ENCODE assay signal across 8 mouse cellular contexts in the genomic region with DNA sequence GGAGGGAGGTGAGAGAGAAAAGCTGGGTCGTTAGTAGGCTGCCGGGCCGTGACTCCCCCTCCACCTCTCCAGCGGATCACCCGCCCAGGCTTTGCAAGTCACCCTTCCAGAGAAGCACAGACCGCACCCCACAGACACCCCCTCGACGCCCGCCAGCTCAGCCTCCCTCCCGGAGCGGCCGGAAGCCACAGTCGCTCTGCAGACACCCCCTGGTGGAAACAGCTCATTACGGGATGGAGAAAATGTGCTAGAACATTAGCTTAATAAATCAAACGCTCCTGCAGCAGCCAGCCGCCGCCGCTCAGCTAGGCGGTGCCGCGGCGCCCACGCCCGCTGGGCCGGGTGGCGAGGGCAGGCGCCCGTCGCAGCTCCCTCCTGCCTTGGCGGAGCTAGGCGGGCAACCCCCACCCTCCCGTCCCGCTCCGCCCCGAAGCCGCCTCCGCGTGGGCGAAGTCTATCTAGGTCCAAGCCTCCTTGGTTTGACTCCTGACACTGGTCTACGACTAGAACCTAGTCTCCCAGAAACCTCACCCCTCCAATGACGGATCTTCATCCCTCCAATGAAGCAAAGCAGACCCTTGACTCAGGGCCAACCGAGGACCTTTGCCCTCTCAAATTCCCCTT. TPM values are rescaled to one million over a fixed set of nuclear protein-coding genes. Genes with fewer than 3 reads are reported as not detected.
DNase-seq lines count a peak whose midpoint lies in the region; ATAC-seq and TF ChIP-seq lines count a peak whose summit lies in the region.

No protein-coding gene starts in this region.

- under 1% methylated on average over 42 of the region's 42 CpGs for WGBS in heart, embryonic 13.5 days
- under 1% methylated on average over 42 of the region's 42 CpGs for WGBS in kidney, postnatal 0 days
- 1% methylated on average over 38 of the region's 42 CpGs for WGBS in liver, embryonic 12.5 days (ENCODE audit: insufficient replicate concordance)
- under 1% methylated on average over 41 of the region's 42 CpGs for WGBS in stomach, embryonic 14.5 days

- H3K27me3 ChIP-seq in heart, embryonic 13.5 days (replicated peaks) = peaks cover 24% of the 10 kb centered on the region
- H3K27me3 ChIP-seq in kidney, postnatal 0 days (ENCODE audit: insufficient read depth, low read length) = no peaks in the 10 kb centered on the region
- H3K27me3 ChIP-seq in liver, embryonic 12.5 days (replicated peaks) = peaks cover 58% of the 10 kb centered on the region
- H3K27me3 ChIP-seq in stomach, embryonic 14.5 days (ENCODE audit: control insufficient read depth, insufficient read depth, low read length) = no peaks in the 10 kb centered on the region

- H3K9ac ChIP-seq in heart, embryonic 13.5 days = peak overlapping the region; percentile 77
- H3K9ac ChIP-seq in kidney, postnatal 0 days (ENCODE audit: low read depth, low read length) = 0 out of 2 replicates have a peak overlapping the region, but pooled peaks have one; percentile 18
- peak overlapping the region; percentile 27 for H3K9ac ChIP-seq in liver, embryonic 12.5 days
- H3K9ac ChIP-seq in stomach, embryonic 14.5 days (replicated peaks; ENCODE audit: low read depth, low read length) = no peak overlapping the region

- ATAC-seq in heart, embryonic 13.5 days (ENCODE audit: extremely low read depth, insufficient number of reproducible peaks, low FRiP score, low TSS enrichment) = 0 out of 2 replicates have a peak, but pooled peaks have one; percentile 27
- ATAC-seq in kidney, postnatal 0 days (replicated peaks; ENCODE audit: low FRiP score, low read depth) = peak; percentile 85
- ATAC-seq in liver, embryonic 12.5 days = peak; percentile 81
- peak; percentile 80 for ATAC-seq in stomach, embryonic 14.5 days (ENCODE audit: insufficient number of reproducible peaks, insufficient read depth, low FRiP score, low read depth)

- H3K36me3 ChIP-seq in heart, embryonic 13.5 days = no peaks in the 10 kb centered on the region
- no peaks in the 10 kb centered on the region for H3K36me3 ChIP-seq in kidney, postnatal 0 days (ENCODE audit: insufficient read depth, low read length)
- H3K36me3 ChIP-seq in liver, embryonic 12.5 days = no peaks in the 10 kb centered on the region
- no peaks in the 10 kb centered on the region for H3K36me3 ChIP-seq in stomach, embryonic 14.5 days (ENCODE audit: control insufficient read depth, insufficient read depth, low read length)

- TF ChIP-seq CTCF in bone marrow macrophage, adult 2 months (IDR thresholded peaks at IDR 0.05; ENCODE audit: low read depth, low read length) = no peak
- peak; percentile 63 for TF ChIP-seq CTCF in kidney, postnatal 0 days (IDR thresholded peaks at IDR 0.05; ENCODE audit: low read depth)

- peak; percentile 94 for DNase-seq in CD4-positive helper T cell, adult 2 months (ENCODE audit: low read depth, low spot score)
- peak; percentile 71 for DNase-seq in fibroblast of lung, adult 2 months (ENCODE audit: low read depth)
- peak; percentile 96 for DNase-seq in kidney, postnatal 0 days (ENCODE audit: low spot score)
- peak; percentile 94 for DNase-seq in naive thymus-derived CD4-positive, alpha-beta T cell, adult 2 months (ENCODE audit: low read depth)

- no peak overlapping the region for H3K27ac ChIP-seq in bone marrow macrophage, adult 2 months (ENCODE audit: insufficient read depth, low read depth, low read length)
- peak overlapping the region; percentile 37; the same call in 1 of the 2 replicates for H3K27ac ChIP-seq in heart, embryonic 13.5 days (replicated peaks)
- peak overlapping the region; percentile 14 for H3K27ac ChIP-seq in kidney, postnatal 0 days
- H3K27ac ChIP-seq in liver, embryonic 12.5 days = peak overlapping the region; percentile 41
- H3K27ac ChIP-seq in stomach, embryonic 14.5 days (ENCODE audit: low read length) = peak overlapping the region; percentile 41; the same call in 1 of the 2 replicates

- H3K4me2 ChIP-seq in heart, embryonic 13.5 days = peak overlapping the region; percentile 84
- H3K4me2 ChIP-seq in kidney, postnatal 0 days (ENCODE audit: low read length) = peak overlapping the region; percentile 67
- peak overlapping the region; percentile 80 for H3K4me2 ChIP-seq in liver, embryonic 12.5 days
- peak overlapping the region; percentile 75 for H3K4me2 ChIP-seq in stomach, embryonic 14.5 days (replicated peaks; ENCODE audit: low read depth, low read length)

- peak overlapping the region; percentile 26 for H3K4me3 ChIP-seq in bone marrow macrophage, adult 2 months (ENCODE audit: insufficient read depth, low read length)
- H3K4me3 ChIP-seq in heart, embryonic 13.5 days = peak overlapping the region; percentile 55
- H3K4me3 ChIP-seq in kidney, postnatal 0 days (replicated peaks; ENCODE audit: low read depth, low read length) = peak overlapping the region; percentile 27
- peak overlapping the region; percentile 54 for H3K4me3 ChIP-seq in liver, embryonic 12.5 days
- H3K4me3 ChIP-seq in stomach, embryonic 14.5 days (ENCODE audit: low read depth, low read length) = peak overlapping the region; percentile 29

- H3K9me3 ChIP-seq in heart, embryonic 13.5 days = no peaks in the 10 kb centered on the region
- H3K9me3 ChIP-seq in kidney, postnatal 0 days (replicated peaks; ENCODE audit: low read length) = no peaks in the 10 kb centered on the region
- no peaks in the 10 kb centered on the region for H3K9me3 ChIP-seq in liver, embryonic 12.5 days (replicated peaks)
- no peaks in the 10 kb centered on the region for H3K9me3 ChIP-seq in stomach, embryonic 14.5 days (ENCODE audit: control insufficient read depth, low read depth, low read length)

- H3K4me1 ChIP-seq in bone marrow macrophage, adult 2 months (ENCODE audit: control insufficient read depth, insufficient read depth, low read length) = no peaks in the 10 kb centered on the region
- peaks cover 22% of the 10 kb centered on the region for H3K4me1 ChIP-seq in heart, embryonic 13.5 days
- H3K4me1 ChIP-seq in kidney, postnatal 0 days (replicated peaks; ENCODE audit: insufficient read depth, low read length) = peaks cover 7% of the 10 kb centered on the region
- peaks cover 53% of the 10 kb centered on the region for H3K4me1 ChIP-seq in liver, embryonic 12.5 days
- H3K4me1 ChIP-seq in stomach, embryonic 14.5 days (ENCODE audit: control insufficient read depth, insufficient read depth, low read length) = peaks cover 13% of the 10 kb centered on the region; the same call in 1 of the 2 replicates

- TF ChIP-seq POLR2A in bone marrow macrophage, adult 2 months (IDR thresholded peaks at IDR 0.05; ENCODE audit: borderline replicate concordance, low read depth, low read length) = no peak

RNA-seq across cellular contexts. Expression of a gene that starts 23.1 kb away (rescaled TPM):
- polyA plus RNA-seq in bone marrow macrophage, adult 2 months (2012; ENCODE audit: insufficient read depth, insufficient read length, missing spikeins) = 5.6 and 6.6 TPM in 2 replicates
- 2.2 and 3.9 TPM in 2 replicates for polyA plus RNA-seq in heart, embryonic 13.5 days (2015; fragmentation: Nextera tagmentation; extraction: Ambion mirVana)
- 1.7 and 1.9 TPM in 2 replicates for polyA plus RNA-seq in kidney, postnatal 0 days (2015; fragmentation: Nextera tagmentation; extraction: Ambion mirVana)
- polyA plus RNA-seq in liver, embryonic 12.5 days (2016; fragmentation: Nextera tagmentation; extraction: Ambion mirVana) = 7.5 and 7.6 TPM in 2 replicates
- polyA plus RNA-seq in stomach, embryonic 14.5 days (2014; fragmentation: Nextera tagmentation; extraction: Ambion mirVana) = 3.7 and 3.9 TPM in 2 replicates

Comparison
In these comparisons a context has a peak if more than half of its experiments do, and no peak if none do; other contexts are left out.
1. ATAC-seq: peak in every context shown above with its lines; median percentile 85 in kidney, postnatal 0 days; 81 in liver, embryonic 12.5 days; 80 in stomach, embryonic 14.5 days; 27 in heart, embryonic 13.5 days.